Mouse (Mus musculus) cortical plate, adult 2 months (tissue): ENCODE measurements around the gene Gse1. TPM values are rescaled to one million over a fixed set of nuclear protein-coding genes. Genes with fewer than 3 reads are reported as not detected.
A peak's percentile ranks its signal among the peaks of the same experiment; 100 is the strongest.

ENCODE experiments used
- H3K27ac ChIP-seq: fragments of 200-500 bp; 2 replicates; pipeline ENCODE4 v1.5.1; 2012; ENCODE audit warnings: low read length, control low read depth, inconsistent platforms; ENCODE audit not compliant: insufficient read depth
- H3K4me1 ChIP-seq: fragments of 200-500 bp; 2 replicates; pipeline ENCODE4 v1.6.1; 2011; ENCODE audit warnings: low read length; ENCODE audit not compliant: control insufficient read depth, insufficient read depth
- H3K4me3 ChIP-seq: fragments of 200-500 bp; 2 replicates; pipeline ENCODE4 v1.5.1; 2011; ENCODE audit warnings: mild to moderate bottlenecking, low read length, control low read depth; ENCODE audit not compliant: insufficient read depth
- CTCF ChIP-seq: fragments of 200-500 bp; IDR thresholded peaks from 2 replicates; pipeline ENCODE4 v1.5.1; 2011; ENCODE audit warnings: mild to moderate bottlenecking, control low read depth, low read length; ENCODE audit not compliant: insufficient read depth; ENCODE audit errors: extremely low read depth
- POLR2A ChIP-seq: fragments of 200-500 bp; IDR thresholded peaks from 2 replicates; pipeline ENCODE4 v1.6.1; 2011; ENCODE audit warnings: mild to moderate bottlenecking, low read length, control low read depth; ENCODE audit not compliant: insufficient read depth; ENCODE audit errors: extremely low read depth
- polyA plus RNA-seq: library from polyadenylated mRNA; depleted of rRNA; stranded (reverse); fragments of >200 nt; gene quantifications from 2 replicates; pipeline ENCODE4 v1.2.3, GENCODE M21; 2012

The Gse1 gene
- polyA plus RNA-seq, 1 experiment, result 41.0 TPM

GRCm38 (mm10) chr8:120482015-120482689 is 253.9 kb downstream of the Gse1 start:
- no peak overlapping the region for H3K4me3 ChIP-seq
- H3K4me1 ChIP-seq, result peaks cover 11% of the 10 kb centered on the region
- H3K27ac ChIP-seq, result no peak overlapping the region
- TF ChIP-seq POLR2A (no peak), CTCF (no peak)

- peaks cover 11% of the 10 kb centered on the region for H3K4me1 ChIP-seq
- no peak overlapping the region for H3K4me3 ChIP-seq
- TF ChIP-seq POLR2A (no peak), CTCF (no peak)
- peak overlapping the region; percentile 47 for H3K27ac ChIP-seq
These were observed 256.2 kb downstream of the Gse1 start for GRCm38 (mm10) chr8:120484460-120484859.

GRCm38 (mm10) chr8:120485116-120485515 is 256.9 kb downstream of the Gse1 start:
- Histone ChIP-seq H3K27ac (no peak overlapping the region), H3K4me1 (peaks cover 11% of the 10 kb centered on the region), H3K4me3 (no peak overlapping the region)
- no peak for TF ChIP-seq POLR2A
- no peak for TF ChIP-seq CTCF

GRCm38 (mm10) chr8:120485551-120486476 is 257.6 kb downstream of the Gse1 start:
- no peak overlapping the region for H3K4me3 ChIP-seq
- TF ChIP-seq POLR2A, result no peak
- no peak for TF ChIP-seq CTCF
- H3K4me1 ChIP-seq, result peaks cover 12% of the 10 kb centered on the region
- H3K27ac ChIP-seq, result no peak overlapping the region

GRCm38 (mm10) chr8:120486477-120487376 is 258.5 kb downstream of the Gse1 start:
- Histone ChIP-seq H3K27ac (peak overlapping the region; percentile 96), H3K4me3 (peak overlapping the region; percentile 49), H3K4me1 (peaks cover 14% of the 10 kb centered on the region)
- no peak for TF ChIP-seq CTCF
- TF ChIP-seq POLR2A, result peak; percentile 53; the same call in 1 of the 2 replicates

GRCm38 (mm10) chr8:120487377-120487728 is 259.1 kb downstream of the Gse1 start:
- Histone ChIP-seq H3K4me1 (peaks cover 14% of the 10 kb centered on the region), H3K27ac (peak overlapping the region; percentile 96), H3K4me3 (peak overlapping the region; percentile 49)
- TF ChIP-seq POLR2A (no peak), CTCF (no peak)

GRCm38 (mm10) chr8:120487729-120488510 is 259.7 kb downstream of the Gse1 start:
- Histone ChIP-seq H3K4me3 (peak overlapping the region; percentile 49), H3K4me1 (peaks cover 14% of the 10 kb centered on the region), H3K27ac (peak overlapping the region; percentile 96)
- TF ChIP-seq CTCF, result no peak
- peak; percentile 57; the same call in 1 of the 2 replicates for TF ChIP-seq POLR2A

- Histone ChIP-seq H3K4me1 (peaks cover 14% of the 10 kb centered on the region), H3K27ac (peak overlapping the region; percentile 95), H3K4me3 (peak overlapping the region; percentile 49)
- TF ChIP-seq POLR2A (no peak), CTCF (no peak)
These were observed 260.4 kb downstream of the Gse1 start for GRCm38 (mm10) chr8:120488636-120489131.
